Mouse (Mus musculus): ENCODE measurements around the gene Pin1rt1. TPM values are rescaled to one million over a fixed set of nuclear protein-coding genes. Genes with fewer than 3 reads are reported as not detected.
A peak's percentile ranks its signal among the peaks of the same experiment; 100 is the strongest.

Gene Pin1rt1
- polyA plus RNA-seq, 1 experiment from 2014 or later = not detected

DNA sequence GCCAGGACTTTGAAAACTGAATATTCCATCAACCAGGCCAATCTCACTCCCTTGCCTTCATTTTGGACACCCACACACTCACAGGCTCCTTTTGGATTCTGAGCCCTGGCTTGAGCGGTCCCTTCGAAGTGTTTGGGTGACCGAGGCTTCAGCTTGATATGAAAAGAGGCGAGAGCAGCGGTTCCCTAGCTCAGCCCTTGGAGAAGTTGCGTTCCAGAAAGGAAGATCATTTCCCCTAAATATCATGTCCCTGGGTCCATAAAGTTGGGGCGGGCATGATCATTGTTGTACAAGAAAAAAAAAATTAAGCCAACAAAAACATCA is 3.7 kb downstream of the Pin1rt1 start:
- H3K27ac ChIP-seq = peak overlapping the region; percentile 77
- H3K9me3 ChIP-seq (replicated peaks) = no peaks in the 10 kb centered on the region
- peak overlapping the region; percentile 88 for H3K4me3 ChIP-seq
- no peak for ATAC-seq (replicated peaks; ENCODE audit: insufficient number of reproducible peaks, insufficient read depth, low FRiP score, low read depth)
- peak overlapping the region; percentile 87 for H3K4me2 ChIP-seq
- peaks cover 19% of the 10 kb centered on the region for H3K4me1 ChIP-seq (replicated peaks)
- peaks cover 3% of the 10 kb centered on the region; the same call in 1 of the 2 replicates for H3K27me3 ChIP-seq
- under 1% methylated on average over 7 of the region's 7 CpGs for WGBS
- peak overlapping the region; percentile 79 for H3K9ac ChIP-seq
- H3K36me3 ChIP-seq = no peaks in the 10 kb centered on the region

- H3K4me2 ChIP-seq = peak within 1 kb of the TSS; percentile 87
- peak; percentile 85 for ATAC-seq (replicated peaks; ENCODE audit: insufficient number of reproducible peaks, insufficient read depth, low FRiP score, low read depth)
- H3K27me3 ChIP-seq = peaks cover 3% of the 10 kb centered on the region; the same call in 1 of the 2 replicates
- H3K27ac ChIP-seq = peak within 1 kb of the TSS; percentile 77
- peak within 1 kb of the TSS; percentile 88 for H3K4me3 ChIP-seq
- whole genome bisulfite sequencing = under 1% methylated on average over 89 of the region's 99 CpGs
- no peaks in the 10 kb centered on the region for H3K9me3 ChIP-seq (replicated peaks)
- no peaks in the 10 kb centered on the region for H3K36me3 ChIP-seq
- peaks cover 19% of the 10 kb centered on the region for H3K4me1 ChIP-seq (replicated peaks)
- peak within 1 kb of the TSS; percentile 79 for H3K9ac ChIP-seq
Observed at GRCm38 (mm10) chr2:104711585-104712485, 4.3 kb downstream of the Pin1rt1 start, which contains the start of gene Tcp11l1. Gene Tcp11l1, minus strand, starts transcription at chr2:104712169.

- H3K4me3 ChIP-seq = peak overlapping the region; percentile 88
- H3K9ac ChIP-seq = no peak overlapping the region
- H3K4me2 ChIP-seq = peak overlapping the region; percentile 87
- 35% methylated on average over 6 of the region's 6 CpGs for WGBS
- H3K27ac ChIP-seq = no peak overlapping the region
- H3K36me3 ChIP-seq = no peaks in the 10 kb centered on the region
- no peak for ATAC-seq (replicated peaks; ENCODE audit: insufficient number of reproducible peaks, insufficient read depth, low FRiP score, low read depth)
- peaks cover 19% of the 10 kb centered on the region for H3K4me1 ChIP-seq (replicated peaks)
- peaks cover 3% of the 10 kb centered on the region; the same call in 1 of the 2 replicates for H3K27me3 ChIP-seq
- H3K9me3 ChIP-seq (replicated peaks) = no peaks in the 10 kb centered on the region
Observed at GRCm38 (mm10) chr2:104710670-104711370, 5.4 kb downstream of the Pin1rt1 start.

DNA sequence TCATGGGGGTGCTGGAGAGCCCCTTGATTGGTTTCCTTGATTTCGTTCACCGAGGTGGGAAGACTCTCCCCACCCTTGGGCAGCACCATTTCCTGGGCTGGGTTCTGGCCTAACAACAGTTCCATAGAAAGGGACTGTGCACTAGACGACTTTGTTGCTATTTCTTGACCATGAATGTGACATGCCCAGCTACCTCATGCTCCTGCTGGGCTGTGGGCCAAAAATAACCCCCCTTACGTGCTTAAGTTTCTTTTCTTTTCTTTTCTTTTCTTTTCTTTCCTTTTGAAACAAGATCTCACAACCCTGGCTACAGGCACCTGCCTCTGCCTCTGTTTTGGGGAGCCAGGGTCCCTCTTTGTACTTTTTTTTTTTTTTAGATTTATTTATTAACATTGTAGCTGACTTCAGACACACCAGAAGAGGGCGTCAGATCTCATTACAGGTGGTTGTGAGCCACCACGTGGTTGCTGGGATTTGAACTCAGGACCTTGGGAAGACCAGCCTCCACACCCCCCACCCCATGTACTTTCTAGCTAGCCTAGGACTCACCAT is 6.3 kb downstream of the Pin1rt1 start:
- no peak for ATAC-seq (replicated peaks; ENCODE audit: insufficient number of reproducible peaks, insufficient read depth, low FRiP score, low read depth)
- no peak overlapping the region for H3K27ac ChIP-seq
- H3K4me1 ChIP-seq (replicated peaks) = peaks cover 19% of the 10 kb centered on the region
- H3K27me3 ChIP-seq = peaks cover 3% of the 10 kb centered on the region; the same call in 1 of the 2 replicates
- no peaks in the 10 kb centered on the region for H3K36me3 ChIP-seq
- H3K4me3 ChIP-seq = no peak overlapping the region
- 45% methylated on average over 6 of the region's 6 CpGs for WGBS
- H3K4me2 ChIP-seq = no peak overlapping the region
- H3K9ac ChIP-seq = no peak overlapping the region
- H3K9me3 ChIP-seq (replicated peaks) = no peaks in the 10 kb centered on the region

GRCm38 (mm10) chr2:104704355-104704754 is 11.8 kb downstream of the Pin1rt1 start:
- Histone ChIP-seq H3K9me3 (replicated peaks) (no peaks in the 10 kb centered on the region), H3K27me3 (no peaks in the 10 kb centered on the region), H3K4me1 (replicated peaks) (no peaks in the 10 kb centered on the region), H3K9ac (no peak overlapping the region), H3K4me3 (no peak overlapping the region), H3K27ac (no peak overlapping the region), H3K36me3 (no peaks in the 10 kb centered on the region), H3K4me2 (no peak overlapping the region)
- ATAC-seq (replicated peaks; ENCODE audit: insufficient number of reproducible peaks, insufficient read depth, low FRiP score, low read depth) = no peak
- 75% methylated on average over 3 of the region's 3 CpGs for WGBS

DNA sequence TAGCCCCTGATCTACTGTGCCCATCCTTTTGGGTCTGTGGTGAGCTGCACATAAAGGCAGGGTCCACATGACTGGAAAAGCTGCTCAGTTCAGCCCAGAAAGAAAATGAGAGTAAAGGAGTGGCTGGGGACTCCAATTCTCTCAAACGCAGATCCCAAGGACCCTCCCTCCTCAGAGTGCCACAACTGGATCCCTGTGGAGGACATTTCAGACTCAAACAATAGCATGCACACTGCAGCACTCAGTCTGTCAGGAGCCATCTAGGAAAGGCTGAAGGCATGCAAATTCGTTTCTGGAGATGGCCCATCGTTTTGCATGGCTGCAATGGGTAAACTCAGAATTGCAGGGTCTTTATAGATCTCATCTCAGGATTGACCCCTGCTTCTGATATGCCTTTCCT is 13.0 kb downstream of the Pin1rt1 start:
- Histone ChIP-seq H3K4me2 (no peak overlapping the region), H3K36me3 (no peaks in the 10 kb centered on the region), H3K27ac (no peak overlapping the region), H3K9ac (no peak overlapping the region), H3K9me3 (replicated peaks) (no peaks in the 10 kb centered on the region), H3K4me1 (replicated peaks) (no peaks in the 10 kb centered on the region), H3K27me3 (no peaks in the 10 kb centered on the region), H3K4me3 (no peak overlapping the region)
- WGBS = 80% methylated on average over 3 of the region's 3 CpGs
- ATAC-seq (replicated peaks; ENCODE audit: insufficient number of reproducible peaks, insufficient read depth, low FRiP score, low read depth) = no peak

DNA sequence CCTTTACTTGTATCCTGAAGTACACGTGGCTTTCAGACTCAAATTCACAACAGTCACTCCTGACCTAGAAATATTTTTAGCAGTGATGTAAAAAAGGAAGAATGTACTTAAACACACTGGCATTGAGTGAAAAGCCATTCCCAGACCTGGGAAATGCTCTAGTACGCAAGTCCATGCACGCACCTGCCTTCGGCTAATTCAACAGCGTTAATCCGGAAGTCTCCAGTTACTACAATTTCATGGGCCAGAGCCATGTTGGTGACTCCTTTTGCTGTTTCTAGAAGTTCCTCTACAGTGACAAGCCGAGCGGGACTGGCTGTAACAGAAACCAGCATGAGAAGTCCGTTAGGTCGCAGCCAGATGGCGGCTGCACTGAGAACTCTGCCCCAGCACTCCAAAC is 16.5 kb downstream of the Pin1rt1 start:
- Histone ChIP-seq H3K27me3 (no peaks in the 10 kb centered on the region), H3K4me3 (no peak overlapping the region), H3K36me3 (no peaks in the 10 kb centered on the region), H3K4me1 (replicated peaks) (no peaks in the 10 kb centered on the region), H3K27ac (no peak overlapping the region), H3K9me3 (replicated peaks) (no peaks in the 10 kb centered on the region), H3K4me2 (no peak overlapping the region), H3K9ac (no peak overlapping the region)
- no peak for ATAC-seq (replicated peaks; ENCODE audit: insufficient number of reproducible peaks, insufficient read depth, low FRiP score, low read depth)
- WGBS = 81% methylated on average over 11 of the region's 11 CpGs

DNA sequence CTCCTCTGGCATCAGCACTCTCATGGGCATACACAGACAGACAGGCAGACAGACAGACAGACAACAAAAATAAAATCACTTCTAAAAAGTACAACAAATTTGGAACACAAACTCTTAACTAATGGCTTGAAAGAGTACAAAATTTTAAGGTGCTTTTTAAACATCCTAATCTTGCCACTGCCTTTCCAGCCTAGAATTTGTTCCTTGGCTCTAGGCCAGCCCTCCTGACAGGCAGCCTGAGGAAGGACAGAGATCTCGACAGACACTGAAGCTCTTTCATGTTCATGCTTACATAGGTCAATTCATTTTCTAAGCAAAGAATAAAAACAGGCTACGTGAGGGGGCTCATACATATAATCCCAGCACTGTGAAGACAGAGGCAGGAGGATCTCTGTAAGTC is 23.6 kb downstream of the Pin1rt1 start:
- no peak for ATAC-seq (replicated peaks; ENCODE audit: insufficient number of reproducible peaks, insufficient read depth, low FRiP score, low read depth)
- H3K9ac ChIP-seq = no peak overlapping the region
- H3K27ac ChIP-seq = no peak overlapping the region
- no peak overlapping the region for H3K4me3 ChIP-seq
- 44% methylated on average over 2 of the region's 2 CpGs for WGBS
- peaks cover 4% of the 10 kb centered on the region; the same call in 1 of the 2 replicates for H3K4me1 ChIP-seq (replicated peaks)
- no peak overlapping the region for H3K4me2 ChIP-seq
- H3K36me3 ChIP-seq = no peaks in the 10 kb centered on the region
- no peaks in the 10 kb centered on the region for H3K27me3 ChIP-seq
- H3K9me3 ChIP-seq (replicated peaks) = no peaks in the 10 kb centered on the region

- H3K36me3 ChIP-seq = no peaks in the 10 kb centered on the region
- no peak overlapping the region for H3K9ac ChIP-seq
- no peaks in the 10 kb centered on the region for H3K9me3 ChIP-seq (replicated peaks)
- WGBS = 79% methylated on average over 4 of the region's 4 CpGs
- peaks cover 4% of the 10 kb centered on the region; the same call in 1 of the 2 replicates for H3K4me1 ChIP-seq (replicated peaks)
- no peak for ATAC-seq (replicated peaks; ENCODE audit: insufficient number of reproducible peaks, insufficient read depth, low FRiP score, low read depth)
- H3K4me3 ChIP-seq = no peak overlapping the region
- no peak overlapping the region for H3K27ac ChIP-seq
- H3K27me3 ChIP-seq = no peaks in the 10 kb centered on the region
- no peak overlapping the region for H3K4me2 ChIP-seq
Observed at GRCm38 (mm10) chr2:104690720-104691119, 25.5 kb downstream of the Pin1rt1 start.

DNA sequence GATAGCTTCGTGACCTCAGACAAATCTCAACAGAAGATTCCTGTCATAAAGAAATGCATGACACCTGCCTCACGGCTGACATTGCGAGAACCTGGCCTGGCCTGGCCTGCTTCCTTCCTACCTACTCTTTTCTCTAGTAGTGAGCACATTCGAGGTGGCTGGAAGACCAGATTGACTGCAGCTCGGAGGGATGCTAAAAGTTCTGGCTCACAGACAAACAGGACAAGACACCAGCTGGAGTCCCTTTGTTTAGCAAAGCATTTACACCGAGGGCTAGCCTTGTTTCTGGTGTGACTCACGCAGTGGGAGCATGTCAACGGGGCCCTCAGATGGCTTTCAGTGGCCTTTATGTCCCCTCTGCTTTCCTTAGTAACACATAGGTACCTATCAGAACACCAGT is 27.5 kb downstream of the Pin1rt1 start:
- Histone ChIP-seq H3K4me2 (no peak overlapping the region), H3K36me3 (no peaks in the 10 kb centered on the region), H3K4me3 (no peak overlapping the region), H3K27ac (no peak overlapping the region), H3K4me1 (replicated peaks) (peaks cover 7% of the 10 kb centered on the region; the same call in 1 of the 2 replicates), H3K9me3 (replicated peaks) (no peaks in the 10 kb centered on the region), H3K9ac (no peak overlapping the region), H3K27me3 (no peaks in the 10 kb centered on the region)
- ATAC-seq (replicated peaks; ENCODE audit: insufficient number of reproducible peaks, insufficient read depth, low FRiP score, low read depth) = no peak
- 82% methylated on average over 8 of the region's 8 CpGs for WGBS

GRCm38 (mm10) chr2:104688321-104688720 is 27.9 kb downstream of the Pin1rt1 start:
- Histone ChIP-seq H3K36me3 (no peaks in the 10 kb centered on the region), H3K4me1 (replicated peaks) (peaks cover 7% of the 10 kb centered on the region; the same call in 1 of the 2 replicates), H3K27ac (no peak overlapping the region), H3K27me3 (no peaks in the 10 kb centered on the region), H3K9me3 (replicated peaks) (no peaks in the 10 kb centered on the region), H3K4me2 (no peak overlapping the region), H3K4me3 (no peak overlapping the region), H3K9ac (no peak overlapping the region)
- no peak for ATAC-seq (replicated peaks; ENCODE audit: insufficient number of reproducible peaks, insufficient read depth, low FRiP score, low read depth)
- WGBS = 77% methylated on average over 3 of the region's 3 CpGs
